Mouse (Mus musculus): Measurements from ENCODE around the gene Fcf1. TPM values are rescaled to one million over a fixed set of nuclear protein-coding genes. Genes with fewer than 3 reads are reported as not detected.

Gene Fcf1
- total RNA-seq, 2 experiments from 2014 or later: 35.0 to 36.0 TPM

Other genes with a start within 250 kb of the Fcf1 start
- gene Npc2, start 197.7 kb upstream of the Fcf1 start, total RNA-seq (2021): 10 to 100 TPM; 34.6 to 34.7 TPM
- gene Isca2, start 197.6 kb upstream of the Fcf1 start, total RNA-seq (2021): 10 to 100 TPM; 61.2 to 61.6 TPM
- under 1 TPM; 0.20 to 0.45 TPM for gene Ltbp2, start 94.4 kb upstream of the Fcf1 start, total RNA-seq (2021)
- gene Arel1, start within 50 bp of the Fcf1 start, total RNA-seq (2021): 100 to 1,000 TPM; 115 to 117 TPM
- 100 to 1,000 TPM in 1 of 2 experiments, 10 to 100 TPM in 1; 98.2 to 136 TPM for gene Ylpm1, start 25.4 kb downstream of the Fcf1 start, total RNA-seq (2021)
- gene Prox2, start 139.9 kb downstream of the Fcf1 start, total RNA-seq (2021): 1 to 10 TPM; 1.5 to 2.2 TPM
- gene Dlst, start 139.9 kb downstream of the Fcf1 start, total RNA-seq (2021): 100 to 1,000 TPM; 144 to 153 TPM
- gene Rps6kl1, start 180.4 kb downstream of the Fcf1 start, total RNA-seq (2021): 10 to 100 TPM; 39.9 to 40.7 TPM
- gene Pgf, start 206.9 kb downstream of the Fcf1 start, total RNA-seq (2021): 1 to 10 TPM; 5.4 TPM
- gene Eif2b2, start 248.6 kb downstream of the Fcf1 start, total RNA-seq (2021): 10 to 100 TPM; 59.7 to 60.0 TPM